Mouse (Mus musculus) gastrocnemius, postnatal 25 days (tissue): ENCODE measurements around the gene Mki67. TPM values are rescaled to one million over a fixed set of nuclear protein-coding genes. Genes with fewer than 3 reads are reported as not detected.

Experiments used
- DNase-seq: peaks from one replicate; pipeline ENCODE4 v3.0.0; 2022
- long read RNA-seq, 2 experiments: library from polyadenylated mRNA; stranded (forward); transcript quantifications; one replicate each; pipeline ENCODE4 v2.0.0; 2021
- total RNA-seq, 2 experiments: library from RNA; stranded (reverse); gene quantifications; 1 replicate in 1 of 2; 2 replicates in 1 of 2; pipeline ENCODE4 v1.2.3; 2021

Mki67 gene
- 1 to 10 TPM; 1.6 to 2.5 TPM for total RNA-seq
- long read RNA-seq, experiment 1 = 0 reads
- long read RNA-seq, experiment 2 = 0 reads

- DNase-seq = peak; percentile 13
Measured at GRCm38 (mm10) chr7:135715642-135716444, at the start of gene Mki67. TSS of gene Mki67 (minus strand) at chr7:135716361.

GRCm38 (mm10) chr7:135763311-135763710, 47.1 kb upstream of the Mki67 start:
- no peak for DNase-seq

- no peak for DNase-seq
Measured at GRCm38 (mm10) chr7:135758754-135759510, 42.8 kb upstream of the Mki67 start.

- DNase-seq = no peak
Measured at GRCm38 (mm10) chr7:135758171-135758570, 42.0 kb upstream of the Mki67 start.

- no peak for DNase-seq
Measured at GRCm38 (mm10) chr7:135756984-135757586, 40.9 kb upstream of the Mki67 start.

- DNase-seq = peak; percentile 24
Measured at GRCm38 (mm10) chr7:135748986-135749385, 32.8 kb upstream of the Mki67 start.

GRCm38 (mm10) chr7:135747072-135747471, 30.9 kb upstream of the Mki67 start:
- no peak for DNase-seq

- DNase-seq = no peak
Measured at GRCm38 (mm10) chr7:135746528-135746927, 30.4 kb upstream of the Mki67 start.

GRCm38 (mm10) chr7:135745091-135745490, 28.9 kb upstream of the Mki67 start:
- peak; percentile 38 for DNase-seq

- DNase-seq = no peak
Measured at GRCm38 (mm10) chr7:135740453-135740852, 24.3 kb upstream of the Mki67 start.

GRCm38 (mm10) chr7:135736581-135736886, 20.4 kb upstream of the Mki67 start:
- no peak for DNase-seq

GRCm38 (mm10) chr7:135735691-135736580, 19.8 kb upstream of the Mki67 start:
- DNase-seq = peak; percentile 75

- DNase-seq = no peak
Measured at GRCm38 (mm10) chr7:135734911-135735646, 18.9 kb upstream of the Mki67 start.

- no peak for DNase-seq
Measured at GRCm38 (mm10) chr7:135734379-135734778, 18.2 kb upstream of the Mki67 start.

- DNase-seq = no peak
Measured at GRCm38 (mm10) chr7:135728038-135728437, 11.9 kb upstream of the Mki67 start.

GRCm38 (mm10) chr7:135726707-135727106, 10.5 kb upstream of the Mki67 start:
- DNase-seq = no peak

GRCm38 (mm10) chr7:135723672-135724341, 7.6 kb upstream of the Mki67 start:
- no peak for DNase-seq

- no peak for DNase-seq
Measured at GRCm38 (mm10) chr7:135722011-135722838, 6.1 kb upstream of the Mki67 start.

- no peak for DNase-seq
Measured at GRCm38 (mm10) chr7:135721436-135721992, 5.4 kb upstream of the Mki67 start.
